Mouse (Mus musculus) embryonic facial prominence, embryonic 11.5 days (tissue): ENCODE data around the gene Man1a. TPM values are rescaled to one million over a fixed set of nuclear protein-coding genes. Genes with fewer than 3 reads are reported as not detected.

Experiments used
- ATAC-seq: fragments of 200-750 bp; cut with Nextera tagmentation; replicated peaks from 2 replicates; pipeline ENCODE4 v1.8.0; 2017; ENCODE audit warnings: low read depth; ENCODE audit not compliant: insufficient number of reproducible peaks, low FRiP score, low TSS enrichment
- DNase-seq: peaks from one replicate; pipeline ENCODE4 v3.0.0-alpha.2; 2015; ENCODE audit warnings: low spot score
- H3K27ac ChIP-seq: fragments of 300-500 bp; sonication (generic); replicated peaks from 2 replicates; pipeline ENCODE4 v1.5.1; 2014; ENCODE audit warnings: mild to moderate bottlenecking, low read depth, low read length, control low read depth
- H3K27me3 ChIP-seq: fragments of 300-500 bp; sonication (generic); 2 replicates; pipeline ENCODE4 v1.6.1; 2014; ENCODE audit warnings: mild to moderate bottlenecking, low read length, moderate library complexity, mixed read lengths; ENCODE audit not compliant: control insufficient read depth, insufficient read depth
- H3K36me3 ChIP-seq: fragments of 300-500 bp; sonication (generic); replicated peaks from 2 replicates; pipeline ENCODE4 v1.6.1; 2014; ENCODE audit warnings: low read depth, mild to moderate bottlenecking, low read length, moderate library complexity, mixed read lengths; ENCODE audit not compliant: control insufficient read depth, insufficient read depth
- H3K4me1 ChIP-seq: fragments of 300-500 bp; sonication (generic); 2 replicates; pipeline ENCODE4 v1.6.1; 2014; ENCODE audit warnings: low read length, mixed read lengths; ENCODE audit not compliant: control insufficient read depth, insufficient read depth
- H3K4me2 ChIP-seq: fragments of 300-500 bp; sonication (generic); 2 replicates; pipeline ENCODE4 v1.6.1; 2014; ENCODE audit warnings: low read depth, mild to moderate bottlenecking, control low read depth, low read length, moderate library complexity
- H3K4me3 ChIP-seq: fragments of 300-500 bp; sonication (generic); 2 replicates; pipeline ENCODE4 v1.5.1; 2014; ENCODE audit warnings: low read depth, low read length, control low read depth
- H3K9ac ChIP-seq: fragments of 300-500 bp; sonication (generic); replicated peaks from 2 replicates; pipeline ENCODE4 v1.6.1; 2014; ENCODE audit warnings: mild to moderate bottlenecking, control low read depth, low read length
- H3K9me3 ChIP-seq: fragments of 300-500 bp; sonication (generic); replicated peaks from 2 replicates; pipeline ENCODE4 v1.6.1; 2016; ENCODE audit warnings: mild to moderate bottlenecking, low read length, inconsistent platforms, mixed read lengths; ENCODE audit not compliant: control insufficient read depth
- WGBS: fragments of 180-500 bp; shearing (Covaris S2); extraction: QIAGEN DNeasy Blood & Tissue Kit; methylation state at CpG from one replicate; pipeline ENCODE4 v1.1.7; 2014; 5-methylcytosine and 5-hydroxymethylcytosine counted together
- polyA plus RNA-seq: library from polyadenylated mRNA; unstranded; fragments of >200 nt; fragmentation: Nextera tagmentation; extraction: Ambion mirVana; gene quantifications from 2 replicates; pipeline ENCODE4 v1.2.1, GENCODE M21; 2014

Gene Man1a
- polyA plus RNA-seq, 1 experiment from 2014 or later: 3.1 TPM

- Histone ChIP-seq H3K9me3 (no peaks in the 10 kb centered on the region), H3K4me2 (no peak overlapping the region), H3K36me3 (no peaks in the 10 kb centered on the region), H3K27me3 (no peaks in the 10 kb centered on the region), H3K4me3 (no peak overlapping the region), H3K27ac (no peak overlapping the region), H3K9ac (no peak overlapping the region), H3K4me1 (no peaks in the 10 kb centered on the region)
- ATAC-seq: no peak
- WGBS: 87% methylated on average over 5 of the region's 5 CpGs
- DNase-seq: no peak
These were observed 49.5 kb downstream of the Man1a start for GRCm38 (mm10) chr10:54026738-54027427.

GRCm38 (mm10) chr10:54026101-54026500 lies 50.3 kb downstream of the Man1a start:
- WGBS: 86% methylated on average over 4 of the region's 4 CpGs

GRCm38 (mm10) chr10:54017904-54018454 lies 58.4 kb downstream of the Man1a start:
- ATAC-seq (no peak), DNase-seq (no peak)
- H3K27ac ChIP-seq: no peak overlapping the region
- H3K4me2 ChIP-seq: no peak overlapping the region
- H3K9ac ChIP-seq: no peak overlapping the region
- H3K4me3 ChIP-seq: no peak overlapping the region
- no peaks in the 10 kb centered on the region for H3K9me3 ChIP-seq
- 73% methylated on average over 5 of the region's 5 CpGs for WGBS
- no peaks in the 10 kb centered on the region for H3K36me3 ChIP-seq
- no peaks in the 10 kb centered on the region for H3K27me3 ChIP-seq
- no peaks in the 10 kb centered on the region for H3K4me1 ChIP-seq

More at GRCm38 (mm10) chr10:54026101-54026500, 50.3 kb downstream of the Man1a start:
- H3K27ac ChIP-seq: no peak overlapping the region
- H3K4me1 ChIP-seq: no peaks in the 10 kb centered on the region
- no peak overlapping the region for H3K4me3 ChIP-seq
- no peak overlapping the region for H3K4me2 ChIP-seq
- no peaks in the 10 kb centered on the region for H3K36me3 ChIP-seq
- no peaks in the 10 kb centered on the region for H3K9me3 ChIP-seq
- H3K27me3 ChIP-seq: no peaks in the 10 kb centered on the region
- DNase-seq (no peak), ATAC-seq (no peak)
- no peak overlapping the region for H3K9ac ChIP-seq

DNA sequence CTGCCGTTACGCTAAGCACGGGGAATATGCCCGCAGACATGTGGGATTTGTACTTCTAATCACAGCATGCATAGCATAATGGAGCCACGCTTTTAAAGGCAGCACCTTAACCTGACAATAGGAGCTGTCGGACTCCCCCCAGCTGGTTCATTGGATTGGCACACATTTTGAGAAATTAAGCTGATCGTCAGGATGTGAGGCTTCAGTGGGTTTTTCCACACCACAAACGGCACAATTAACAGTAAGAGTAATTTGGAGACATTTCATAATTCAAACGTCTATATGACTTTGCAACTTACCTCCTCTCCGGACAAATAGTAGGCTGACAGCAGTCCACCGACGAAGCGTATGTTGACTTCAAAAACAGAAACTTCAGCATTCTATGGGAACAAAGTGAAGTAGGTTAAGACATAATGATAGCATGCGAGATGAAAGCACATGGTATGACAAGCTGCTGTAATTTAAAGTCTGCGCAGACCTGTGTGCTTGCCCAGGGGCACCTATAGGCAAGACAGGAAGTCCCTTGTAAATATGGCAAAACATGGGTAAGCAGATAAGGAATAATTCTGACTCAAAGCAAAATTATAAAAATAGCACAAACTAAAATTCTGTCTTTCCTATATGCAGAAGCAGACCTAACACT lies 62.2 kb downstream of the Man1a start:
- Histone ChIP-seq H3K4me3 (no peak overlapping the region), H3K9me3 (no peaks in the 10 kb centered on the region), H3K9ac (no peak overlapping the region), H3K36me3 (no peaks in the 10 kb centered on the region), H3K27ac (no peak overlapping the region), H3K27me3 (no peaks in the 10 kb centered on the region), H3K4me1 (no peaks in the 10 kb centered on the region), H3K4me2 (no peak overlapping the region)
- DNase-seq (no peak), ATAC-seq (no peak)
- WGBS: 84% methylated on average over 15 of the region's 15 CpGs

DNA sequence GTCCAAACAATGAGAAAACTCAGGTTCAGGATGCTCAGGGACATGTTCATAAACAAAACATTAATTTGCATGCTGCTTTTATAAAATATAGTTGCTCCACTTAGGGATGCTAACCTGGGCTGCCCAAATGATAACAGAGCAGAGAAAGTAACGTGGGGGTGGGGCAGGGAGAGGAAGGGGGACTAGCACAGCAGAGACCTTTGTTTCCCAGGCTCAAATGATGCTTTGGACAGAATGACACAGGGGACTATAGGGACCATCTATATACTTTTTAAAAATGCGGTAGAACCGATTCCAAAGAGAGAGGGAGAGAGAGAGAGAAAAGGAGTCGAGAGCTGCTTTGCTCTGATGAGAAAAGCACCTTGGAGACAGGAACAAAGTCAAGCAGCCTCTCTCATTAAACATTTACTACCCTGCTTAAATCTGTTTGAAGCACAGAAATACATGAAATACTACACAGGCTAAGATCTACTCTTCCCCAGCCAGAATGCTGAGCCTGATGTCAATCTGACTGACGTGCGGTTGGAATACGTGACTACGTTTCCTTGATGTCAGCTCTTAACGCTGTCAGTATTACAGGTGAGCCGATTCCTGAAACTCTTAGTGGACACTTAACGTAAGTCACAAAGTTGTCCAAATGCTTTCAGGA lies 63.1 kb downstream of the Man1a start:
- no peak for ATAC-seq

GRCm38 (mm10) chr10:54009154-54009553 lies 67.3 kb downstream of the Man1a start:
- Histone ChIP-seq H3K4me3 (no peak overlapping the region), H3K4me2 (no peak overlapping the region), H3K36me3 (no peaks in the 10 kb centered on the region), H3K27me3 (no peaks in the 10 kb centered on the region), H3K27ac (no peak overlapping the region), H3K9ac (no peak overlapping the region), H3K9me3 (no peaks in the 10 kb centered on the region), H3K4me1 (no peaks in the 10 kb centered on the region)
- ATAC-seq: no peak
- WGBS: 90% methylated on average over 6 of the region's 6 CpGs
- DNase-seq: no peak

More for the DNA sequence above, 63.1 kb downstream of the Man1a start:
- DNase-seq: no peak
- H3K4me3 ChIP-seq: no peak overlapping the region
- H3K9ac ChIP-seq: no peak overlapping the region
- H3K27ac ChIP-seq: no peak overlapping the region
- H3K4me2 ChIP-seq: no peak overlapping the region
- no peaks in the 10 kb centered on the region for H3K9me3 ChIP-seq
- no peaks in the 10 kb centered on the region for H3K27me3 ChIP-seq
- H3K36me3 ChIP-seq: no peaks in the 10 kb centered on the region
- no peaks in the 10 kb centered on the region for H3K4me1 ChIP-seq
- WGBS: 82% methylated on average over 11 of the region's 11 CpGs

DNA sequence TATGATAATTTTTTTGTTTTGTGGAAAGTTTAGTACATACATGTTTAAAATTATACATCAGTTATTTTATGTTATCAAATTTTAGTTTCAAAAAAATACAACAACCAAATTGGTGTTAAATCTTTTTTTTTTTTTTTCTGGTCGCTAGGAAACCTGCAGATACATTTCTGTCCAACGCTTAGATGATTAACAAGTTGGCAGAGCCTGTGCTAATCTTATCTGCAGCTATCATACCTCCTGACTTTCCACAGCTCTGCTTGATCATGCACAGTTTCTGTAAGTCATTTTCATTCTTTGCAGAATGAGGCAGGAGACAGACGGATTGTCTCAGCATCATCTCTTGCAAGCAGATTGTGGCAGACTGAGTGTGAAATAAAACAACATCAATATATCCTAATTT lies 69.5 kb downstream of the Man1a start:
- no peak for ATAC-seq
- DNase-seq: no peak
- no peaks in the 10 kb centered on the region for H3K27me3 ChIP-seq
- 86% methylated on average over 3 of the region's 3 CpGs for WGBS
- no peak overlapping the region for H3K27ac ChIP-seq
- no peaks in the 10 kb centered on the region for H3K4me1 ChIP-seq
- no peak overlapping the region for H3K4me3 ChIP-seq
- H3K9me3 ChIP-seq: no peaks in the 10 kb centered on the region
- no peaks in the 10 kb centered on the region for H3K36me3 ChIP-seq
- H3K9ac ChIP-seq: no peak overlapping the region
- H3K4me2 ChIP-seq: no peak overlapping the region

GRCm38 (mm10) chr10:54005847-54006246 lies 70.6 kb downstream of the Man1a start:
- Histone ChIP-seq H3K4me2 (no peak overlapping the region), H3K27me3 (no peaks in the 10 kb centered on the region), H3K9me3 (no peaks in the 10 kb centered on the region), H3K27ac (no peak overlapping the region), H3K36me3 (no peaks in the 10 kb centered on the region), H3K9ac (no peak overlapping the region), H3K4me1 (no peaks in the 10 kb centered on the region), H3K4me3 (no peak overlapping the region)
- ATAC-seq (no peak), DNase-seq (no peak)
- WGBS: 81% methylated on average over 2 of the region's 2 CpGs
